Mouse (Mus musculus) C2C12 (cell line): ENCODE results near the gene Relb. TPM values are rescaled to one million over a fixed set of nuclear protein-coding genes. Genes with fewer than 3 reads are reported as not detected.

Experiments used
- H3K27me3 ChIP-seq: one replicate; pipeline ENCODE4 v1.6.1; 2011; ENCODE audit not compliant: control insufficient read depth, insufficient read depth, insufficient read length
- H3K36me3 ChIP-seq: one replicate; pipeline ENCODE4 v1.6.1; 2011; ENCODE audit not compliant: control insufficient read depth, insufficient read depth
- H3K4me3 ChIP-seq: one replicate; pipeline ENCODE4 v1.5.1; 2011; ENCODE audit warnings: mild to moderate bottlenecking, control low read depth; ENCODE audit not compliant: poor library complexity, insufficient read depth, severe bottlenecking
- H3K79me2 ChIP-seq: one replicate; pipeline ENCODE4 v1.6.1; 2011; ENCODE audit not compliant: control insufficient read depth, insufficient read depth
- H3K79me3 ChIP-seq: one replicate; pipeline ENCODE4 v1.6.1; 2011; ENCODE audit warnings: low read depth, control low read depth
- H3ac ChIP-seq: one replicate; pipeline ENCODE3; 2011; ENCODE audit warnings: low read depth; ENCODE audit not compliant: control insufficient read depth, insufficient read length
- CEBPB ChIP-seq: IDR thresholded peaks from one replicate; pipeline ENCODE4 v1.6.1; 2011; ENCODE audit warnings: low read depth, mild to moderate bottlenecking, control low read depth, moderate library complexity
- CTCF ChIP-seq: IDR thresholded peaks from one replicate; pipeline ENCODE4 v1.5.1; 2011; ENCODE audit not compliant: control insufficient read depth, insufficient read depth, insufficient read length
- FOSL1 ChIP-seq: IDR thresholded peaks from one replicate; pipeline ENCODE4 v1.8.0; 2011; ENCODE audit warnings: mild to moderate bottlenecking, low read length; ENCODE audit not compliant: poor library complexity, insufficient read depth, severe bottlenecking
- MAX ChIP-seq: IDR thresholded peaks from one replicate; pipeline ENCODE4 v1.6.1; 2011; ENCODE audit warnings: mild to moderate bottlenecking, control low read depth
- MYOD1 ChIP-seq: IDR thresholded peaks from one replicate; pipeline ENCODE4 v1.6.1; 2011; ENCODE audit warnings: low read depth; ENCODE audit not compliant: control insufficient read depth, insufficient read length
- MYOG ChIP-seq: IDR thresholded peaks from one replicate; pipeline ENCODE4 v1.6.1; 2011; ENCODE audit not compliant: control insufficient read depth, insufficient read length; ENCODE audit errors: extremely low read depth
- USF1 ChIP-seq: IDR thresholded peaks from one replicate; pipeline ENCODE4 v1.6.1; 2011; ENCODE audit warnings: low read depth, mild to moderate bottlenecking, control low read depth, moderate library complexity
- polyA plus RNA-seq: library from polyadenylated mRNA; unstranded; fragments of >200 nt; fragmentation: generic; extraction: Trizol; gene quantifications from one replicate; pipeline ENCODE4 v1.2.1, GENCODE M21; 2012; ENCODE audit warnings: missing spikeins

Gene Relb
- polyA plus RNA-seq, 1 experiment: 11.1 TPM

DNA sequence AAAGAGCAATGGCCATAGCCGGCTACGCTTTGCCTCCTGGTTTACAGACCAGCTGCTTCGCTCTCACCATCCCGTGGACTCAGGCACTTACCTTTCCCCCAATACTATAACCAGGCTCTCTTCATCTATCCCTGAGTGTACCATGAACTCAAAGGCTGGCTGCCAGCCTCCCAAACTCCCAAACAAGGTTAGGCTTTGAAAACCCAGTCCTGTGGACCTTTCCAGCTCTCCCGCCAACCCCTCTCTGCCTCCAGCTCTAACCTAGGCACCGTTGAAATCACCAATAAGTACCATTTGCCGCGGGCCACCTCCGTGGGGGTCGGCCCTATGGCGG is 67.8 kb downstream of the Relb start:
- TF ChIP-seq MYOG: no peak
- no peak for TF ChIP-seq MAX
- no peak for TF ChIP-seq CTCF
- Histone ChIP-seq H3K4me3 (peak overlapping the region; percentile 83), H3K79me3 (peaks cover 52% of the 10 kb centered on the region), H3K27me3 (no peaks in the 10 kb centered on the region), H3ac (peak overlapping the region; percentile 93), H3K36me3 (peaks cover 15% of the 10 kb centered on the region), H3K79me2 (peaks cover 56% of the 10 kb centered on the region)

GRCm38 (mm10) chr7:19560491-19561260 is 68.6 kb downstream of the Relb start:
- Histone ChIP-seq H3K4me3 (peak overlapping the region; percentile 83), H3K79me3 (peaks cover 55% of the 10 kb centered on the region), H3K79me2 (peaks cover 63% of the 10 kb centered on the region), H3K36me3 (peaks cover 15% of the 10 kb centered on the region), H3ac (peak overlapping the region; percentile 93), H3K27me3 (no peaks in the 10 kb centered on the region)
- no peak for TF ChIP-seq CEBPB
- no peak for TF ChIP-seq MAX
- TF ChIP-seq MYOG: no peak
- no peak for TF ChIP-seq MYOD1
- no peak for TF ChIP-seq USF1
- no peak for TF ChIP-seq CTCF
- no peak for TF ChIP-seq FOSL1

- no peaks in the 10 kb centered on the region for H3K27me3 ChIP-seq
- peaks cover 63% of the 10 kb centered on the region for H3K79me3 ChIP-seq
- peaks cover 4% of the 10 kb centered on the region for H3K36me3 ChIP-seq
- H3K79me2 ChIP-seq: peaks cover 76% of the 10 kb centered on the region
- no peak overlapping the region for H3ac ChIP-seq
- H3K4me3 ChIP-seq: no peak overlapping the region
- TF ChIP-seq MYOG: no peak
- no peak for TF ChIP-seq MAX
- TF ChIP-seq FOSL1: no peak
- no peak for TF ChIP-seq CEBPB
These were observed 70.3 kb downstream of the Relb start for GRCm38 (mm10) chr7:19558965-19559364.

- Histone ChIP-seq H3K36me3 (no peaks in the 10 kb centered on the region), H3ac (no peak overlapping the region), H3K27me3 (no peaks in the 10 kb centered on the region), H3K79me2 (peaks cover 83% of the 10 kb centered on the region), H3K4me3 (no peak overlapping the region), H3K79me3 (peaks cover 67% of the 10 kb centered on the region)
- TF ChIP-seq CEBPB (no peak), CTCF (no peak), MYOG (no peak), MAX (no peak), MYOD1 (no peak)
These were observed 71.0 kb downstream of the Relb start for GRCm38 (mm10) chr7:19557982-19558900.

DNA sequence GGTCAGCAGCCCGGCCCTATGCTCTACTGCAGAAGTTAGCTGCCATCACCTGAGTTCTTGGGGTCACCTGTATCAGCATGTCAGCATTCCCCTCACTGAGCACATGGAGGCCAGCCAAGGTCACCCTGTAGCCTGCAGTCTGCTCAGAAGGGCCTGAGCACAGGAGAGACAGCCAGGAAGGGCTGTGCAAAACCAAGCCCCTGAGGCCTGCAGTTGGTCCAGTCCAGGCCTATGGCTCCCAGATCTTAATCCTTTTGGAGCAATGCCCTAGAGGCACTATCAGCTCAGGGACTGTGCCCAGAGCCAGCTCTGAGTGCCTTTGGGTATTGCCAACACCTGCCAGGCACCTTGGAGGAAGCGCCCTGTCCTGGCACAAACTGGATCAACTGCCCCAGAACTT is 72.2 kb downstream of the Relb start:
- Histone ChIP-seq H3K79me3 (peaks cover 72% of the 10 kb centered on the region), H3K36me3 (no peaks in the 10 kb centered on the region), H3K27me3 (no peaks in the 10 kb centered on the region), H3ac (no peak overlapping the region), H3K4me3 (no peak overlapping the region), H3K79me2 (peaks cover 95% of the 10 kb centered on the region)
- no peak for TF ChIP-seq FOSL1

Other genes with a start within 250 kb of the Relb start
- gene Ercc2, start 247.4 kb downstream of the Relb start, polyA plus RNA-seq: 9.7 TPM
- 4.3 TPM for gene Klc3, start 225.3 kb downstream of the Relb start, polyA plus RNA-seq
- 1.9 TPM for gene Ckm, start 224.7 kb downstream of the Relb start, polyA plus RNA-seq
- gene Mark4, start 170.6 kb downstream of the Relb start, polyA plus RNA-seq: 12.9 TPM
- 0.01 TPM for gene Exoc3l2, start 166.1 kb downstream of the Relb start, polyA plus RNA-seq
- gene Bloc1s3, start 121.1 kb downstream of the Relb start, polyA plus RNA-seq: 4.8 TPM
- 23.2 TPM for gene Trappc6a, start 121.0 kb downstream of the Relb start, polyA plus RNA-seq
- gene Nkpd1, start 111.6 kb downstream of the Relb start, polyA plus RNA-seq: 0.11 TPM
- 32.6 TPM for gene Ppp1r37, start 66.4 kb downstream of the Relb start, polyA plus RNA-seq
- 1.9 TPM for gene Zfp296, start 52.2 kb downstream of the Relb start, polyA plus RNA-seq
- 136 TPM for gene Gemin7, start 51.8 kb downstream of the Relb start, polyA plus RNA-seq
- 19.0 TPM for gene Clasrp, start 25.0 kb downstream of the Relb start, polyA plus RNA-seq
- 95.7 TPM for gene Clptm1, start 35.6 kb upstream of the Relb start, polyA plus RNA-seq
- not detected for gene Apoc2, start 48.5 kb upstream of the Relb start, polyA plus RNA-seq
- gene Gm44805, start 52.0 kb upstream of the Relb start, polyA plus RNA-seq: not detected
- not detected for gene Apoc4, start 52.0 kb upstream of the Relb start, polyA plus RNA-seq
- not detected for gene Apoc1, start 63.2 kb upstream of the Relb start, polyA plus RNA-seq
- 2.0 TPM for gene Apoe, start 69.8 kb upstream of the Relb start, polyA plus RNA-seq
- gene Tomm40, start 86.0 kb upstream of the Relb start, polyA plus RNA-seq: 218 TPM
- gene Nectin2, start 121.0 kb upstream of the Relb start, polyA plus RNA-seq: 26.7 TPM
- gene Bcam, start 141.6 kb upstream of the Relb start, polyA plus RNA-seq: 1.7 TPM
- not detected for gene Cblc, start 167.4 kb upstream of the Relb start, polyA plus RNA-seq
- 7.8 TPM for gene Bcl3, start 193.3 kb upstream of the Relb start, polyA plus RNA-seq
- gene Gm19345, start 222.6 kb upstream of the Relb start, polyA plus RNA-seq: not detected
- gene Ceacam16, start 231.9 kb upstream of the Relb start, polyA plus RNA-seq: not detected